Mouse (Mus musculus) heart, embryonic 15.5 days (tissue): Measurements from ENCODE around the gene Nudt4. TPM values are rescaled to one million over a fixed set of nuclear protein-coding genes. Genes with fewer than 3 reads are reported as not detected.

Experiments used
- ATAC-seq: fragments of 200-750 bp; cut with Nextera tagmentation; replicated peaks from 2 replicates; pipeline ENCODE4 v1.8.0; 2017; ENCODE audit warnings: low read depth, moderate TSS enrichment; ENCODE audit not compliant: insufficient number of reproducible peaks, insufficient read depth, low FRiP score
- H3K27ac ChIP-seq: fragments of 300-500 bp; sonication (generic); 2 replicates; pipeline ENCODE4 v1.5.1; 2015; ENCODE audit warnings: mild to moderate bottlenecking, inconsistent platforms
- H3K27me3 ChIP-seq: fragments of 300-500 bp; sonication (generic); 2 replicates; pipeline ENCODE4 v1.6.1; 2015; ENCODE audit warnings: inconsistent platforms
- H3K36me3 ChIP-seq: fragments of 300-500 bp; sonication (generic); 2 replicates; pipeline ENCODE4 v1.6.1; 2015; ENCODE audit warnings: mild to moderate bottlenecking, inconsistent platforms
- H3K4me1 ChIP-seq: fragments of 300-500 bp; sonication (generic); replicated peaks from 2 replicates; pipeline ENCODE4 v1.6.1; 2015; ENCODE audit warnings: inconsistent platforms
- H3K4me2 ChIP-seq: fragments of 300-500 bp; sonication (generic); 2 replicates; pipeline ENCODE4 v1.6.1; 2015; ENCODE audit warnings: inconsistent platforms, mild to moderate bottlenecking, moderate library complexity
- H3K4me3 ChIP-seq: fragments of 300-500 bp; sonication (generic); 2 replicates; pipeline ENCODE4 v1.5.1; 2015; ENCODE audit warnings: mild to moderate bottlenecking, inconsistent platforms
- H3K9ac ChIP-seq: fragments of 300-500 bp; sonication (generic); 2 replicates; pipeline ENCODE4 v1.6.1; 2015; ENCODE audit warnings: mild to moderate bottlenecking, inconsistent platforms
- H3K9me3 ChIP-seq: fragments of 300-500 bp; sonication (generic); replicated peaks from 2 replicates; pipeline ENCODE4 v1.6.1; 2016; ENCODE audit warnings: inconsistent platforms
- WGBS: fragments of 180-500 bp; shearing (Covaris S2); methylation state at CpG from one replicate; pipeline ENCODE4 v1.1.7; 2015; ENCODE audit warnings: mixed read lengths; 5-methylcytosine and 5-hydroxymethylcytosine counted together
- polyA plus RNA-seq: library from polyadenylated mRNA; unstranded; fragments of >200 nt; fragmentation: Nextera tagmentation; extraction: Ambion mirVana; gene quantifications from 2 replicates; pipeline ENCODE4 v1.2.1, GENCODE M21; 2015

Nudt4 gene
- polyA plus RNA-seq: 68.7 and 71.6 TPM in 2 replicates

GRCm38 (mm10) chr10:95563851-95564845 is at the start of gene Nudt4:
Gene Nudt4 (minus strand): TSS chr10:95564146.
- Histone ChIP-seq H3K9me3 (no peaks in the 10 kb centered on the region), H3K4me3 (peak within 1 kb of the TSS; percentile 62), H3K4me1 (peaks cover 36% of the 10 kb centered on the region), H3K4me2 (peak within 1 kb of the TSS; percentile 82), H3K27me3 (no peaks in the 10 kb centered on the region), H3K27ac (peak within 1 kb of the TSS; percentile 90), H3K36me3 (no peaks in the 10 kb centered on the region), H3K9ac (peak within 1 kb of the TSS; percentile 92)
- ATAC-seq: peak; percentile 89
- 2% methylated on average over 80 of the region's 97 CpGs for WGBS

- WGBS: 34% methylated on average over 10 of the region's 10 CpGs
- no peak overlapping the region for H3K4me3 ChIP-seq
- peak; percentile 55; the same call in 1 of the 2 replicates for ATAC-seq
- H3K4me1 ChIP-seq: peaks cover 14% of the 10 kb centered on the region
- no peak overlapping the region for H3K9ac ChIP-seq
- no peaks in the 10 kb centered on the region for H3K9me3 ChIP-seq
- H3K36me3 ChIP-seq: no peaks in the 10 kb centered on the region
- peak overlapping the region; percentile 53 for H3K4me2 ChIP-seq
- no peaks in the 10 kb centered on the region for H3K27me3 ChIP-seq
- H3K27ac ChIP-seq: peak overlapping the region; percentile 69
Measured at GRCm38 (mm10) chr10:95611331-95611721, 47.4 kb upstream of the Nudt4 start.

DNA sequence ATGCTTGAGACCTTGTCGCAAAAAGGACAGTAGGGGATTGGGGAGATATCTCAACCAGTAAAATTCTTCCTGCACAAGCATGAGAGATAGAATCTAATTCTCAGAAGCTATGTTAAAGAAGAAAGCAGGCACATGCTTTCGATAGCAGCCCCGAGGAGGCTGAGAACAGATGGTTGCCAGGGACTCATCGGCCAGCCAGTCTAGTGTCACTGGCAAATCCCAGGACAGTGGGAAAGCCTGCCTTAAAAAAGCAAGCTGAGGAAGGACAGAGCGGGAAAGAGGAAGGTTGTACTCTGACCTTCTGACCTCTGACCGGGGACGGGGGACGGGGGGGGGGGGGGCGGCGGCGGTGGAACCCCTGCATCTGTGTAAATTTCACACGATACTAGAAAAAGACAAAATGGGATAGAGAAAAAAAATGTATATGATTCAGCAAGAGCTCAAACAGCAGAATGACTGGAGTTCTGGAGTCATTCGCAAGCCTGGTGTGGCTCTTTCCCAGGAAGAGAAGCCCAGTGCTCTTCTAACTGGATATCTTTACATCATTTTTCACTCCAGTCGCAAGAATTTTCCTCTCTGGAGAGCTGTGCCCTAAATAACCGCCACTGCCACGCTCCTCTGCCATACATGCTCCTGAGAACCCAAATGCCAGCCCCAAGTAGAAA is 46.9 kb upstream of the Nudt4 start:
- H3K4me2 ChIP-seq: peak overlapping the region; percentile 53
- peaks cover 14% of the 10 kb centered on the region for H3K4me1 ChIP-seq
- no peaks in the 10 kb centered on the region for H3K36me3 ChIP-seq
- WGBS: 38% methylated on average over 16 of the region's 16 CpGs
- H3K4me3 ChIP-seq: no peak overlapping the region
- H3K27me3 ChIP-seq: no peaks in the 10 kb centered on the region
- no peak overlapping the region for H3K9ac ChIP-seq
- no peaks in the 10 kb centered on the region for H3K9me3 ChIP-seq
- H3K27ac ChIP-seq: peak overlapping the region; percentile 69
- no peak for ATAC-seq

DNA sequence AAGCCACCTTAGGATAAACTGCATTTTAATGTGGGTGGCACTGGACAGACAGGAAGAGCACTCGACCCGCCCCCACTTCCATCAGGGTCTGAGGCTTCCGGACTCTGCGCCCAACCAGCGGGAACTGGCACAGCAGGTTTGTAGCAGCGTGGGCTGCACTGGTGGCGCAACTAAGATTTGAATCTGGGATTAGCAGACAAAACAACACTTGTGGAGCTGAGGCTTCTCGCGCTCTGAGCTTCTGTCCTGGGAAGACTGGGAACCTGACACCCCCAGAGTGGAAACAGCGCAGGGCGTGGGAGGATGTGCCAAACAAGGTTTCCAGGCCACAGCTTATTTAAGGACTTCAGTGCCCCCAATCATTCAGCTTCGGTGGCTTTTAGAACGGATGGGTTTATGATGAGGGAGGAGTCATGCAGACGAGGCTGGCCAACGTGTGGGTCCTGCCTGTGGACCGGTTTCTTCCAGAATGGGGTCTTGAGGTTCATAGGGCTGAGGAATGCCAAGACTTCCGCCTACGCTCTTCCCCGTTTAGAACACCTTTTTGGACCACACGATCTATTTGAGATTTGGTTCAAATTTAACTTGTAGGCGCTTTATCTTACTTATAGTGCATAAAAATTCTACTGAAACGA is 41.1 kb upstream of the Nudt4 start:
- H3K9me3 ChIP-seq: no peaks in the 10 kb centered on the region

DNA sequence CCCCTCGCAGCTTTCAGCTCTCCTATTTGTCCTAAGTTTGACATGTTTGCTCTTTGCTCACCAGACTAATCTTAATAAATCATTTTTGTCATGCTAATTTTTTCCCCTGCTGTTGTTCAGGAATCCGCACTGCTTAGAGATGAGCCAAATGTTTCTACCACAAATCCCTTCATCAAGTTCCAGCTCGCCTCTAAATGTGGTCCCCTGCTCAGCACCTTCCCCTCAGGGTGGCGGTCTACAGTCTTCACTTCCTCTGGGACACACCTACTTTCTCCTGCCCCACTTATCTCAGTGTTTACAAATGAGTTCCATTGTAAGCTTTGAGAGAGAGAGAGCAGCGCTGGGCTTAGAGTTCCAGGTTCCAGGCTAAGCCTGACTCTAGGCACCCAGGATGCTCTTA is 36.6 kb upstream of the Nudt4 start:
- no peak overlapping the region for H3K4me3 ChIP-seq
- H3K4me2 ChIP-seq: no peak overlapping the region
- H3K27me3 ChIP-seq: no peaks in the 10 kb centered on the region
- ATAC-seq: no peak
- peaks cover 12% of the 10 kb centered on the region for H3K4me1 ChIP-seq
- H3K9ac ChIP-seq: no peak overlapping the region
- H3K27ac ChIP-seq: no peak overlapping the region
- no peaks in the 10 kb centered on the region for H3K9me3 ChIP-seq
- no peaks in the 10 kb centered on the region for H3K36me3 ChIP-seq
- 52% methylated on average over 5 of the region's 5 CpGs for WGBS

More for the DNA sequence above, 41.1 kb upstream of the Nudt4 start:
- Histone ChIP-seq H3K27ac (no peak overlapping the region), H3K4me2 (peak overlapping the region; percentile 46), H3K4me3 (no peak overlapping the region), H3K4me1 (peaks cover 5% of the 10 kb centered on the region; the same call in 1 of the 2 replicates), H3K36me3 (no peaks in the 10 kb centered on the region), H3K9ac (no peak overlapping the region), H3K27me3 (no peaks in the 10 kb centered on the region)
- 60% methylated on average over 22 of the region's 22 CpGs for WGBS
- ATAC-seq: no peak

DNA sequence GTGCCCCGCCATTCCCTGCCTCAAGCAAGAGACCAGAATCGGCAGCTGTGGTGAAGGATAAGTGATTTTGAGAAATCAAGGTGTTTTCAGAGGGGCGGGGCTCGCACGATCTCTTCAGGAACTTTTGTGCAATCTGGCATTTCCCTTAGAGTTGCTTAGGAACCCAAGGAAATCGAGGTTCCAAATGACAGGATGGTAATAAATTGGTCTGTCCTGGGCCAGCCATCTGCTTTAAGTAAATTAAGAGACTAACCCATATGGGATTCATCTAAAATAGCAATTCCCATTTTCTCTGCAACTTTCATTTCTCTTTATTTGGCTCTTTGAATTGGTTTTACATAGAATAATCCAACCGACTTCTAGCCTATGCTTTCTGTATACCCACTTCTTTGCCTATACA is 35.8 kb upstream of the Nudt4 start:
- Histone ChIP-seq H3K4me1 (peaks cover 7% of the 10 kb centered on the region), H3K4me3 (no peak overlapping the region), H3K9ac (no peak overlapping the region), H3K27me3 (no peaks in the 10 kb centered on the region), H3K4me2 (no peak overlapping the region), H3K36me3 (no peaks in the 10 kb centered on the region), H3K27ac (no peak overlapping the region), H3K9me3 (no peaks in the 10 kb centered on the region)
- no peak for ATAC-seq
- WGBS: 86% methylated on average over 7 of the region's 7 CpGs

- Histone ChIP-seq H3K4me2 (no peak overlapping the region), H3K36me3 (no peaks in the 10 kb centered on the region), H3K9ac (no peak overlapping the region), H3K27me3 (no peaks in the 10 kb centered on the region), H3K27ac (no peak overlapping the region), H3K9me3 (no peaks in the 10 kb centered on the region), H3K4me1 (peaks cover 7% of the 10 kb centered on the region; the same call in 1 of the 2 replicates), H3K4me3 (no peak overlapping the region)
- 84% methylated on average over 15 of the region's 15 CpGs for WGBS
- no peak for ATAC-seq
Measured at GRCm38 (mm10) chr10:95598056-95598587, 34.2 kb upstream of the Nudt4 start.

- WGBS: 39% methylated on average over 8 of the region's 8 CpGs
- Histone ChIP-seq H3K4me2 (no peak overlapping the region), H3K36me3 (no peaks in the 10 kb centered on the region), H3K4me1 (peaks cover 7% of the 10 kb centered on the region; the same call in 1 of the 2 replicates), H3K27me3 (no peaks in the 10 kb centered on the region), H3K4me3 (no peak overlapping the region), H3K9ac (no peak overlapping the region), H3K27ac (no peak overlapping the region), H3K9me3 (no peaks in the 10 kb centered on the region)
- no peak for ATAC-seq
Measured at GRCm38 (mm10) chr10:95595852-95596639, 32.1 kb upstream of the Nudt4 start.

DNA sequence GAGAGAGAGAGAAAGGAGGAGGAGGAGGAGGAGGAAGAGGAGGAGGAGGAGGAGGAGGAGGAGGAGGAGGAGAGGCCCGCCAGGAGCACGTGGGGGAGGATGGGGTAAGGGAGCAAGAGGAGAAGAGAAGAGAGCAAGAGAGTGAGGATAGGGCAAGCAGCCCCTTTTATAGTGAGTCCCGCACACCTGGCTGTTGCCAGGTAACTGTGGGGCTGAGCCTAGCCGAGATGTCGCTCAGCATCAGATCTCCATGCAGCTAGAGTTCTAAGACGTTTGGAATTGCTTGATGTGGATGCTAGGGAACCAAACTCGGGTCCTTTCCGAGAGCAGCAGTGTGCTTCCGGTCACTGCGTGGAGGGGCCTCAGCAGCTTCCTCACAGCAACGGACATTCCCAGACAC is 30.5 kb upstream of the Nudt4 start:
- H3K4me2 ChIP-seq: no peak overlapping the region
- no peak for ATAC-seq
- no peak overlapping the region for H3K27ac ChIP-seq
- H3K4me1 ChIP-seq: peaks cover 7% of the 10 kb centered on the region; the same call in 1 of the 2 replicates
- H3K27me3 ChIP-seq: no peaks in the 10 kb centered on the region
- H3K9ac ChIP-seq: no peak overlapping the region
- no peaks in the 10 kb centered on the region for H3K9me3 ChIP-seq
- 59% methylated on average over 11 of the region's 11 CpGs for WGBS
- H3K4me3 ChIP-seq: no peak overlapping the region
- no peaks in the 10 kb centered on the region for H3K36me3 ChIP-seq

DNA sequence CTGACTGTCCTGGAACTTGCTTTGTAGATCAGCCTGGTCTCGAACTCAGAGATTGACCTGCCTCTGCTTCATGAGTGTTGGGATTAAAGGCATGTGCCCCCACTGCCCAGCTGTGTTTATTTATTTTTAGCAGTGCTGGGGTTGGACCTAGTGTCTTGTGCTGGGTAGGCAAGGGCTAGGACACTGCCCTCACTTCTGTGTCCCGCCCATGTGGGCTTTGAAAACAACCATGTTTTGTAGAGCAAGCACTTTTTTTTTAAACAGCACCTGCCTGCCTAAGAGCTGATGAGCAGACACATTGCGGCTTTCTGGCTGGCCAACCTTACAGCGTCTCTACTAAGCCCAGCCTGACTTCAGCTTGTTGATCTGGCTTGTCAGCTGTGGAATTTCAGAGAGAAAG is 27.3 kb upstream of the Nudt4 start:
- H3K9ac ChIP-seq: no peak overlapping the region
- ATAC-seq: no peak
- no peak overlapping the region for H3K4me3 ChIP-seq
- no peaks in the 10 kb centered on the region for H3K9me3 ChIP-seq
- no peaks in the 10 kb centered on the region for H3K27me3 ChIP-seq
- H3K4me1 ChIP-seq: peaks cover 6% of the 10 kb centered on the region; the same call in 1 of the 2 replicates
- 82% methylated on average over 4 of the region's 4 CpGs for WGBS
- H3K4me2 ChIP-seq: no peak overlapping the region
- H3K36me3 ChIP-seq: no peaks in the 10 kb centered on the region
- no peak overlapping the region for H3K27ac ChIP-seq
